Mouse (Mus musculus): ENCODE data around the gene Unk.

Gene Unk

GRCm38 (mm10) chr11:116059691-116060025 is 29.5 kb downstream of the Unk start:
- ATAC-seq (ENCODE audit: insufficient number of reproducible peaks, low FRiP score, low TSS enrichment): no peak

- no peak for ATAC-seq (ENCODE audit: insufficient number of reproducible peaks, low FRiP score, low TSS enrichment)
These were observed 30.5 kb downstream of the Unk start for GRCm38 (mm10) chr11:116060596-116060995.

DNA sequence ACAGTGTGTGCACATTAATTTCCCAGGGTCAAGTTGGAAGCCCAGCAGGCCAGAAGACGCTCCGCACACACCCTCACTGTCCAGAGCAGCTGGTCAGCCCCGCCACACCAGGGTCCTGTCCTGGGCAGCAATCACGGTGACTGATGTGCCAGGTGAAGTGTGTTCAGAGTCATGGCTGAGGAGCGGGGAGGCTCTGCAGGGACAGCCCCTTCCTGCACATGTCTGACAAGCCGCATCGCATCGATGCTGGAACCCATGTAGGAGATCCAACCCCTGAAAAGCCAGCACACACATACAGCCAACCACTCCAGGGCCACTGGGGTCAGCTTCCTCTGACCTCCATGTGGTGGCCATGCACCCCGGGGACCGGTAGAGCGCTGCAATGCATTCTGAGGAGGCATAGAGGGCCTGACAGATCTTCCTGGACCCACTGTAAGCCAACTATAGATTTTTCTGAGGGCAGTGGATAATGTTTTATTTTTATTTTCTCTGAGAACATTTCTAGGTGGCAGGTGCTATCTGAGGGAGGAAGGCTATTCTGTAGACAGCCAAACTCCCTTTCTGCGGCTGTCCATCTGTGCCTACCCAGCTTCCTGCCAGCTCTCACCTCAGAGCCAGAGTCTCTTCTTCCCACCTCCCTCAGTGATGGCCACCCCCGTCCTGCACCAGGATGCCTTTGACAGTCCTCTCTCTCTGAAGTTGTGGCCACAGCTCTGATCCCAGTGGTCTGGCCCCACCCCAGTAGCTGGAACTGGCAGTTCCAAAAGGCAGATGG is 31.7 kb downstream of the Unk start:
- 0 out of 2 replicates have a peak, but pooled peaks have one; percentile 32 for ATAC-seq (ENCODE audit: insufficient number of reproducible peaks, low FRiP score, low TSS enrichment)

DNA sequence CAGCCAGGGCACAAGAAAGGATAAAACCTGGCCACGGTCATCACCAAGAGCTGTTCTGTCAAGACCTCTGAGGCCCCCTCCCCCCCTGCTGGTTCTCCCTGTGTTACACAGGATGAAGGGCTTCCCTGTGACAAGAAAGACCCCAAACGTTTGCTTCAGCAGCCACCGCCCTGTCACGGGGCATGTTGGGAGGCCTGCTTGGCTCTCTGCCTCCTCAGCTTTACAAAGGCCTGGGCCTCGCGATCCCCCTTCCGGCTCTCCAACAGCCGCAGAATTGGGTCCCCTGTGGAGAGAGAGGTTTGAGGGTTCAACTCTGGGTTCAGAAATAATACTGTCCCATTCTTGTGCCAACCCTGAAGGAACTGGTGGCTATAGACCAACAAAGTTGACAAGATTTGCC is 32.4 kb downstream of the Unk start:
- ATAC-seq (ENCODE audit: insufficient number of reproducible peaks, low FRiP score, low TSS enrichment): no peak

GRCm38 (mm10) chr11:116063562-116063961 is 33.4 kb downstream of the Unk start:
- ATAC-seq (ENCODE audit: insufficient number of reproducible peaks, low FRiP score, low TSS enrichment): peak; percentile 73

DNA sequence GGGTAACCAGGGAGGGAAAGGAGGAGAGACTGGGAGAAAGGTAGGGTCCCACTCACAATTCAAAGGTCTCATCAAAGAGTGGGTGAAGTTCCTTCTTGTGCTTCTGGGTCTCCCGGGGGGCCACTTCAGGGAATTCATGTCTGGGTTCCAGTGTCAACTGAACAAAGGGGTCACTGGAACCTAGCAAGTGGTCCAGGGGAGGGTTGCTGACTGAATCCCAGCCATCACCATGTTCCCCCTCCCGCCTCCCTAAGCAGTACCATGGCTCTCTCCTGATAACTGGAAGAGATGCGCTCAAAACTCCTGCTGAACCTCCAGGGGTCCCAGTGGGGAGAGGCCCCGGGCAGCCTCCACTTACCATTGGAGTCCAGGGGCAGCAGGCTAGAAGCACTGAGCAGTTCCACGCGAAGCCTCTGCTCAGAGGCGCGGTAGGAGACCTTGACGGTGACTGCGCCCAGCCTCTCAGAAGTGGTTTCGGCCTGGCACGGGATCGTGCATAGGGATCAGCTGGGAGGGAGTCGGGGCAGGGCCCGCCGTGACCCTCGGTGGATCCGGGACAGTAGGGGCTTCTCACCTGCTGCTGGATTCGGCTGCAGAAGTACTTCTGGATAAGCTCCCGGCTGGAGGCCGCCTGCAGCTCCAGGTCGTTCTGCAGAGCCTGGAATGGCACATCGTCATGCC is 34.2 kb downstream of the Unk start:
- ATAC-seq (ENCODE audit: insufficient number of reproducible peaks, low FRiP score, low TSS enrichment): no peak

GRCm38 (mm10) chr11:116065345-116065744 is 35.2 kb downstream of the Unk start:
- no peak for ATAC-seq (ENCODE audit: insufficient number of reproducible peaks, low FRiP score, low TSS enrichment)

DNA sequence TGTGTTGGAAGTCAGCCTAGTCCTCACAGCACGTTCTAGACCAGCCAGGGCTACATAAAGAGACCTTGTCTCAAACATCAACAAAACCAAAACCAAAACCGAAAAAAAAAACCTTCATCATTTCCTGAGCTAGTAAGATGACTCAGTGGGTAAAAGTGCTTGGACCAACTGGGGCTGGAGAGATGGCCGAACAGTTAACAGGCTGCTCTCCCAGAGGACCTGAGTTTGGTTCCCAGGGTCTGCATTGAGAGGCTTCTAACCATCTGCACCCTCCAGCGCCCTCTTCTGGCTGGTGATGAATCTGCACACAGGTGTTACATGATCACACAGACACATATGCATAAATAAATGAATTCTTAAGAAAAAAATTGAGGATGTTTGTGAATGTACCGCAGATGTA is 41.4 kb downstream of the Unk start:
- no peak for ATAC-seq (ENCODE audit: insufficient number of reproducible peaks, low FRiP score, low TSS enrichment)

GRCm38 (mm10) chr11:116072608-116073007 is 42.5 kb downstream of the Unk start:
- ATAC-seq (ENCODE audit: insufficient number of reproducible peaks, low FRiP score, low TSS enrichment): no peak

- ATAC-seq (ENCODE audit: insufficient number of reproducible peaks, low FRiP score, low TSS enrichment): no peak
These were observed 44.4 kb downstream of the Unk start for GRCm38 (mm10) chr11:116074436-116074991.

DNA sequence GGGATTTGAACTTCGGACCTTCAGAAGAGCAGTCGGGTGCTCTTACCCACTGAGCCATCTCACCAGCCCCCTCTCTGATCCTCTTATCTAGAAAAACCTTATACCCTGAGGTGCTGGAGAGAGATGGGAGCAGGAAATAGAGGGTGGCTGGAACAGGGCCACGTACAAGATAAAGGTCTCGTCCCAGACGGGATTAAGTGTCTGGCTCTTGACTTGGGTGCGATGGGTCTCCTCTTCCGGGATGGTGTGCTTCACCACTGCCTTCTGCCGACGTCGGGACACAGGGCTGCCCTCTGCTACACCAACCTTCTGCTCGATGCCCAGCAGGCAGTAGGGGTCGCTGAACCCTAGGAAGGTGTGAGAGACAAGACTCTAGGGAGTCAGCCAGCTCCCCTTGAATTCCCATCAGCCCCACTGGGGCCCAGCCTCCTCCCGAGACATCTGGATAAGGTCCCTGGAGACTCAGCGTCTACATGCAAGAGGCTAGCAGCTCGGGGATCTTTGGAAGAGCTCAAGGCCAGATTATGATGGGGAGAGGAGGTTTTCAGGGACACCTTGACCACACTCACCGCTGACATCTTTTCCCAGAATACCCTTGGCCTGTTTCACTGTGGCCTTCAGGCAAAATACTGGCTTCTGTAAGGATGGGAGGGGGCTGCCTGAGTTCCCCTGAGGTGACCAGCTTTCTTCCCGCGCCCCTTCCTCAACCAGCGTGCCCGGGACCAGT is 45.6 kb downstream of the Unk start:
- ATAC-seq (ENCODE audit: insufficient number of reproducible peaks, low FRiP score, low TSS enrichment): no peak

GRCm38 (mm10) chr11:116076266-116076540 is 46.1 kb downstream of the Unk start:
- no peak for ATAC-seq (ENCODE audit: insufficient number of reproducible peaks, low FRiP score, low TSS enrichment)

GRCm38 (mm10) chr11:116076836-116077235 is 46.7 kb downstream of the Unk start:
- no peak for ATAC-seq (ENCODE audit: insufficient number of reproducible peaks, low FRiP score, low TSS enrichment)

DNA sequence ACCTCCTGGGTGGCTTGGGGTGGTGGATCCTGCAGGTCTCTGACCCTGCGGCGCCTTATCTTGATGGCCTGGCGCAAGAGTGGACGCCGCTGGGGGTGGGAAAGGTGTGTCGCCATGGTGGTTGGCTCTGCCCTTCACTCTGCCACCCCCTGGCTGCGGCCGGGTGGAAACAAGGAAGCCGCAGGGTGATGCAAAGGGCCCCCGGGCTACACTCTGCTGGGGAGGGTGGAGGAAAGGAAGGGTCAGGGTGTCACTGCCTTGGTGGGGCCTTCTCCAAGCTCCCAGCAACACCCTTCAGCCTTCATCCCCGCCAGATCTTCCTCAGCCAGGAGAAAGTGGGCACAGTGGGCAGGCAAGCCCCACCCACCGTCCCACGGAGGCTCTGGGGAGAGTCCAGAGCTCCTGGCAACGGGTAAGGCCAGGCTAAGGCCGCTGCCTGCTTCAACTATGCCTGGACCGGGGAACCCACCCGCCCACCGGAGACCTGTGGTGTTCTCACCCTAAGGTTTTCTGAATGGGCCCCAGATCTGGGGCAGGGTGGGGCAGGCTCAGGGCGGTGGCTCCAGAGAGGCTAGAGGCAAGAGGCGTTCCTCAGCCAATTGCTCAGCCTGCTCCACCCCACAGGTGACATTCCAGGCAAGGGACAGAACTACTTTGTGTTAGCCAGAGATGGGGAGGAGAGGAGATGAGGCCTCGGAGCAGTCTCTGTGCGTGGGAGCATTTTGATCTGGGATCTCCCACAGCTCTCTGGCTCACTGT is 47.5 kb downstream of the Unk start, which contains the start of gene Unc13d:
TSS of gene Unc13d (minus strand) at position 516 of the 759 bp plus-strand sequence.
- ATAC-seq (ENCODE audit: insufficient number of reproducible peaks, low FRiP score, low TSS enrichment): peak; percentile 29; the same call in 1 of the 2 replicates

- ATAC-seq (ENCODE audit: insufficient number of reproducible peaks, low FRiP score, low TSS enrichment): no peak
These were observed 48.1 kb downstream of the Unk start for GRCm38 (mm10) chr11:116078221-116078620.

GRCm38 (mm10) chr11:116078676-116079320 is 48.7 kb downstream of the Unk start:
- ATAC-seq (ENCODE audit: insufficient number of reproducible peaks, low FRiP score, low TSS enrichment): no peak

GRCm38 (mm10) chr11:116079511-116079910 is 49.4 kb downstream of the Unk start:
- no peak for ATAC-seq (ENCODE audit: insufficient number of reproducible peaks, low FRiP score, low TSS enrichment)

GRCm38 (mm10) chr11:116081081-116081480 is 51.0 kb downstream of the Unk start:
- ATAC-seq (ENCODE audit: insufficient number of reproducible peaks, low FRiP score, low TSS enrichment): no peak

- ATAC-seq (ENCODE audit: insufficient number of reproducible peaks, low FRiP score, low TSS enrichment): no peak
These were observed 53.1 kb downstream of the Unk start for GRCm38 (mm10) chr11:116083096-116083672.

GRCm38 (mm10) chr11:116084166-116084565 is 54.0 kb downstream of the Unk start:
- no peak for ATAC-seq (ENCODE audit: insufficient number of reproducible peaks, low FRiP score, low TSS enrichment)
